Mouse (Mus musculus): ENCODE measurements around the gene Gucy1a1. TPM values are rescaled to one million over a fixed set of nuclear protein-coding genes. Genes with fewer than 3 reads are reported as not detected.
"Not testable (repeated sequence)": the region's sequence is repeated elsewhere in the genome, so short reads cannot be mapped to it uniquely, and the experiment has no call there.

The Gucy1a1 gene
- 41.3 and 45.0 TPM in 2 replicates for polyA plus RNA-seq (2012; rRNA removed)

DNA sequence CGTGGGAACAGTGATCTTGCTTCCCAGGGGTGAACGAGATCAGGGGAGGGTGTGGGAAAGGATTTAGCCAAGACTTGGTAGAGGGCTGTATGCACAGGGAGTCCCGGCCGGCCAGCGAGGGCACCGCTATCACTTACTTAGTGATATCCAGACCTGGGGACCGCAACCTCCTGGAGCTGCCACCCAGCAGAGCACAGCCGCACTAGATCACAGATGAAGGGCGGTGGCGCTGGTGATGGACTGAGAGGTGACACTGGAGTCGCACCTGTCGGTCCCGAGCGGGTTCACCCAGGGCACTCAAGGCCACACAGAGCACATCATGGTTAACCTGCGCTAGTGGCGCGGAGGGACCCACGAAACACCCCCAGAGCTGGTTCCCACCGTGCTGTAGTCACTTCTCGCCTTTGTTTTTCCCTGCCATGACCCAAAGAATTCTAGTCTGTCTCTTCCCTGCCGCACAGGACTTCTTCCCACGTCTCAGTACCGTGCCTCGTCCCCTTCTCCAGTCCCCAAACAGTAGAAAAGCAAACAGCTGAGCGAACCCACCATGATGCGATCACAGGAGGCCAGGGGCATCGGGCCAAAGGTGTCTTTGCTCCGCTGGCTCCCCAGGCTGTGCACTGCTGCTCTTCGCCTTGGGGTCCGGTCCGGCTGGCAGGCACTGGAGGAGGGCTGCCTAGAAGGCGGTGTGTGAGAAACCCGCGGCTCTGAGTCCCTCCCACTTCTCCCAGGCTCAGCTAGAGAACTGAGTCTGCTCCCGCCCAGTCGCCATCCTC lies at the start of gene Gucy1a1:
Gene Gucy1a1, minus strand, starts transcription at position 664 of the 776 bp plus-strand sequence.
- peak; percentile 59; the same call in 1 of the 2 replicates for TF ChIP-seq POLR2A (IDR thresholded peaks at IDR 0.05; ENCODE audit: extremely low read depth, insufficient read depth, low read length)
- TF ChIP-seq CTCF (IDR thresholded peaks at IDR 0.05; ENCODE audit: extremely low read depth, insufficient read depth, low read length) = no peak
- Histone ChIP-seq H3K4me1 (ENCODE audit: control insufficient read depth, insufficient read depth, low read length) (no peaks in the 10 kb centered on the region), H3K4me3 (ENCODE audit: insufficient read depth, low read length) (peak within 1 kb of the TSS; percentile 82), H3K27ac (ENCODE audit: insufficient read depth, low read length) (peak within 1 kb of the TSS; percentile 68)

DNA sequence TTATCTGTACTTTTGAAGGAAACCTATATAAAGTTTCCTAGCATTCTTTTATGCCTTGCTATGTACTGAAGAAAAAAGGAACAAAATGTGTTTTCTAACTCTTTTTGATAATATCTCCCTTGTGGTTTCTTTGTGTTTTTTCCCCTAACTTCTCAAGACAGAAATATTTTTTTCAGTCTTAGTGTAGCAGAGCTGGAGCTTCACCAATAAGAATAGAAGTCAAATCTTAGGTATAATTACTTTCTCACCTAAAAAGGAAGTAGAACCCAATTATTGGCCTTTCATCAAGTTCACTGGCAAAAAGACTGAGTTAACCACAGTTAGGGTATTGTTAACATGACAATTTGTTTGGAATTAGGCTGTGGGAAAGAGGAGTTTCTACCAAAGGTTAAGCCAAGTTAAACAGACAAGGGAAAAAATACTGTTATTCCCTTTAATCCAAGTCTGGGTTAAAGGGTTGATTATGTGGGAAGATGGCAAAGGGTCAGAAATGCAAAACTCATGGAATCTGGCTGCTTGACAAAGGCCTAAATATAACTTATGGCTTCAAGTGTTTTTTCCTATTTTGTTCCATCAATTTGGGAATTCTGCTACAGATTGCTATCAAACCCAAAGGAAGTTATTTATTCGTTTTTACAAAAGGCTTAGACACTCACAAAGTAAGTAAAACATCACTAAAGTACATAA lies 46.1 kb upstream of the Gucy1a1 start:
- TF ChIP-seq CTCF (IDR thresholded peaks at IDR 0.05; ENCODE audit: extremely low read depth, insufficient read depth, low read length) (no peak), POLR2A (IDR thresholded peaks at IDR 0.05; ENCODE audit: extremely low read depth, insufficient read depth, low read length) (no peak)
- H3K27ac ChIP-seq (ENCODE audit: insufficient read depth, low read length) = no peak overlapping the region
- H3K4me1 ChIP-seq (ENCODE audit: control insufficient read depth, insufficient read depth, low read length) = no peaks in the 10 kb centered on the region
- no peak overlapping the region for H3K4me3 ChIP-seq (ENCODE audit: insufficient read depth, low read length)

DNA sequence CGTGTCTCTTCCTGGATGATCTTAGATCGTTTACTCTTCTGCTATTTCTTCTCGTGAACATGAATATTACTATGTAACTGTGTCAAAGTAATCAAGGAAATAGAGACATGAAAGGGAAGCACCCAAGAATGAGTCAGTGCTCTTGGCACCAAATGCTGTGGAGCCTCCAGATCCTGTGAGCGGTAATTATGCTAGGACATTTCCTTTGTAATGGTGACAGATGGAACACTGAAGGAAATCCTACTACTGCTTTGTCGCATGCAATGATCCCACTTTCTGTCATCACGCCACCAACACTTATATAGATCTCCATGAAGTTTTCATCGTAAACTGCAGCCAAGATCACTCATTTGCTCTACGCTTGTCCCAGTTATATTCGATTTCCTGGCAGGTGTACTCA lies 40.0 kb upstream of the Gucy1a1 start:
- H3K27ac ChIP-seq (ENCODE audit: insufficient read depth, low read length) = no peak overlapping the region
- TF ChIP-seq POLR2A (IDR thresholded peaks at IDR 0.05; ENCODE audit: extremely low read depth, insufficient read depth, low read length) (no peak), CTCF (IDR thresholded peaks at IDR 0.05; ENCODE audit: extremely low read depth, insufficient read depth, low read length) (no peak)
- H3K4me1 ChIP-seq (ENCODE audit: control insufficient read depth, insufficient read depth, low read length) = no peaks in the 10 kb centered on the region; the same call in 1 of the 2 replicates
- no peak overlapping the region for H3K4me3 ChIP-seq (ENCODE audit: insufficient read depth, low read length)

DNA sequence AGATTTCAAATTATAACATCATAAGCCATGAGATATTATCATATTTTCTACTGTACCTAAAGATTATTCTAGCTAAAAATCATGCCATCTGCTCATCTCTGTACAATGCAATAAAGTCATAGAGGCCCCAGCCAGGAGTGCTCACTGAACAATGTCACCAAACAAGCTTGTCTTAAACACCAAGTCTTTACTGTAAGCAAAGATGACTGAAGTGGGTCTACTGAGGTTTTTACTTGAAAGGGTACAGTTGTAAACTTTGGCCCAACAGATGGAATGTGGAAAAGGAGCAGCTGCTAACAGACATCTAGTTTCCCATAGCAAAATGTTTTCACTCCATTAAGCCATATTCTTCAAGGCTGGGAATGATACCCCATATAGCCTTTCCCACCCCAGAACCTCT lies 35.9 kb upstream of the Gucy1a1 start:
- Histone ChIP-seq H3K4me3 (ENCODE audit: insufficient read depth, low read length) (no peak overlapping the region), H3K27ac (ENCODE audit: insufficient read depth, low read length) (no peak overlapping the region), H3K4me1 (ENCODE audit: control insufficient read depth, insufficient read depth, low read length) (no peaks in the 10 kb centered on the region; the same call in 1 of the 2 replicates)
- TF ChIP-seq POLR2A (IDR thresholded peaks at IDR 0.05; ENCODE audit: extremely low read depth, insufficient read depth, low read length) (no peak), CTCF (IDR thresholded peaks at IDR 0.05; ENCODE audit: extremely low read depth, insufficient read depth, low read length) (no peak)

DNA sequence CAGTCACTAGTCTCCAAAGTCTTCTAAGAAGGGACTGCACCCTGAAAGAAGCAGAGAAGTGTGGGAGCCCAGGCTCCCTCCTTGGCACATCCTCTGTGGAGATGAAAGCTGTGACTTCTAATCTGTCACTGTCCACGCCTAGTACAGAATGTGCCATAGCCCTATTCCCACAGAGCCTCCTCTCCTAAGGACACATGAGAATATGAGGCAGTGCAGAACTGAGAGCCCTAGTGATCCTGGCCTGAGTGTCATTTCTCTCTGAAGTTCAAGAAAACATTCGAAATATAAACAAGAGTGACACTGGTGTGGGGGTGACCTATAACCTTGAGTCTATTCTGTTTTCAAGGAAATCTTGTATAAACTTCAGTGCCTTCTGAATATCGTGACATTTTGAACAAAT lies 34.7 kb upstream of the Gucy1a1 start:
- Histone ChIP-seq H3K4me1 (ENCODE audit: control insufficient read depth, insufficient read depth, low read length) (no peaks in the 10 kb centered on the region), H3K27ac (ENCODE audit: insufficient read depth, low read length) (no peak overlapping the region), H3K4me3 (ENCODE audit: insufficient read depth, low read length) (no peak overlapping the region)
- no peak for TF ChIP-seq POLR2A (IDR thresholded peaks at IDR 0.05; ENCODE audit: extremely low read depth, insufficient read depth, low read length)
- no peak for TF ChIP-seq CTCF (IDR thresholded peaks at IDR 0.05; ENCODE audit: extremely low read depth, insufficient read depth, low read length)

DNA sequence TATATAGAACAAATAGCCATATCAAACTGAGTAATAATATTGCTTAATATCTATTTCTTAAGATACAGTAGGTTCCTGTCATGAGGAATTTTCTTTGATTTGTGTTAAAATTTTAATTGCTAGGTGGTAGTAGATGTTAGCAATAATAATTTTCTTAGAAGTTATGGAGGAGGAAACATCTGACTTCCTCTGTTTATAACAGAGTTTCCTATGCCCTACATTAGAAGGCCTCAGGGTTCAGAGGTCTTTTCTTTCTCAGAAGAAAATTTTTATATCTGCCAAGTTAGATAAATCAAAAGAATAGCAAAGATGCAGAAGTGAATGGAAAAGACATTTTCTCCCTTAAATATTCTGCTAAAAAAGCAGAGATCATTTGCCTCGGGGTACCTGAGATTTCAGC lies 29.9 kb upstream of the Gucy1a1 start:
- Histone ChIP-seq H3K4me1 (ENCODE audit: control insufficient read depth, insufficient read depth, low read length) (no peaks in the 10 kb centered on the region), H3K27ac (ENCODE audit: insufficient read depth, low read length) (no peak overlapping the region), H3K4me3 (ENCODE audit: insufficient read depth, low read length) (no peak overlapping the region)
- TF ChIP-seq POLR2A (IDR thresholded peaks at IDR 0.05; ENCODE audit: extremely low read depth, insufficient read depth, low read length) (no peak), CTCF (IDR thresholded peaks at IDR 0.05; ENCODE audit: extremely low read depth, insufficient read depth, low read length) (no peak)

DNA sequence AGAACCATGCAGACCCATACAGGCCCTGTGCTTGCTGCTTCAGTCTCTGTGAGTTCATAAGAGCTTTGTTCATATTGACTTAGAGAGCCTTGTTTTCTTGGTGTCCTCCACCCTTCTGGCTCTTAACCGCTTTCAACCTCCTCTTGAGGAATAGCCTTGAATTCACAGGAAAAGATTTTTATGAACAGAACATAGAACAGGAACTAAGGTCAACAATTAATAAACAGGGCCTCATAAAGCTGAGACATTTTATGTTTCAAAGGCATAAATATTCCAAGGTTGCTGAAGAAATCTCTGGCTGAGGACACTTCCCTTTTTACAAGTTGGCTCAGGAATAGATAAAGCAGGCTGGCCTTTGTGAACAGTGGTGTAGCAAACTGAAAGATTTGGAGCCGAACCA lies 21.5 kb upstream of the Gucy1a1 start:
- Histone ChIP-seq H3K27ac (ENCODE audit: insufficient read depth, low read length) (no peak overlapping the region), H3K4me3 (ENCODE audit: insufficient read depth, low read length) (no peak overlapping the region), H3K4me1 (ENCODE audit: control insufficient read depth, insufficient read depth, low read length) (no peaks in the 10 kb centered on the region)
- TF ChIP-seq CTCF (IDR thresholded peaks at IDR 0.05; ENCODE audit: extremely low read depth, insufficient read depth, low read length) (no peak), POLR2A (IDR thresholded peaks at IDR 0.05; ENCODE audit: extremely low read depth, insufficient read depth, low read length) (no peak)

DNA sequence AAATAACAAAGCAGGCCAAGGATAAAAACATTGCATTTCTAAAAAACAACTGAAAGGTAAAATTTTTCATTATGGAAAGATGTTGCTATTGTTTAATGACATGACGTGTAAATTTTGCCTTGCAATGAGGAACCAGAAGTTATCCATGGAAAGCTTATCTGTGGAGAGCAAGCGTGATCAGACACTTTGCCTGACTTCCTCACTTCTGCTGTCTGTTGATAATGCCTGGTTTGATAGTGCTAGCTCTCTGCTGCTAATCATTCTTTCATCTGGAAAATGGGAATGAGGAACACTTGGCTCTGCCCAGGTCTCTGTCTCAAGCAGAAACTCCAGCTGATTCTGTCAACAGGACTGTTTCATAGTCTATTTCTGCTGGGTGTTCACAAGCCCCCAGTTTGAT lies 20.3 kb upstream of the Gucy1a1 start:
- H3K4me1 ChIP-seq (ENCODE audit: control insufficient read depth, insufficient read depth, low read length) = no peaks in the 10 kb centered on the region
- H3K27ac ChIP-seq (ENCODE audit: insufficient read depth, low read length) = no peak overlapping the region
- H3K4me3 ChIP-seq (ENCODE audit: insufficient read depth, low read length) = no peak overlapping the region
- no peak for TF ChIP-seq POLR2A (IDR thresholded peaks at IDR 0.05; ENCODE audit: extremely low read depth, insufficient read depth, low read length)
- no peak for TF ChIP-seq CTCF (IDR thresholded peaks at IDR 0.05; ENCODE audit: extremely low read depth, insufficient read depth, low read length)

DNA sequence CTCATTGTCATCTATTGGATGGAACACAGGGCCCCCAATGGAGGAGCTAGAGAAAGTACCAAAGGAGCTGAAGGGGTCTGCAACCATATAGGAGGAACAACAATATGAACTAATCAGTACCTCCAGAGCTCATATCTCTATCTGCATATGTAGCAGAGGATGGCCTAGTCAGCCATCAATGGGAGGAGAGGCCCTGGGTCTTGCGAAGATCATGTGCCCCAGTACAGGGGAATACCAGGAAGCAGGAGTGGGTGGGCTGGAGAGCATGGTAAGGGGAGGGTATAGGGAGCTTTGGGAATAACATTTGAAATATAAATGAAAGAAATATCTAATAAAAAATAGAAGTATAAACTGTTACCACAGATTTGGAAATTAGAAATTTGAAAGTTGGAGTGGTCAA lies 17.4 kb upstream of the Gucy1a1 start:
- not testable (repeated sequence) for H3K27ac ChIP-seq (ENCODE audit: insufficient read depth, low read length); H3K4me3 ChIP-seq (ENCODE audit: insufficient read depth, low read length); H3K4me1 ChIP-seq (ENCODE audit: control insufficient read depth, insufficient read depth, low read length)

DNA sequence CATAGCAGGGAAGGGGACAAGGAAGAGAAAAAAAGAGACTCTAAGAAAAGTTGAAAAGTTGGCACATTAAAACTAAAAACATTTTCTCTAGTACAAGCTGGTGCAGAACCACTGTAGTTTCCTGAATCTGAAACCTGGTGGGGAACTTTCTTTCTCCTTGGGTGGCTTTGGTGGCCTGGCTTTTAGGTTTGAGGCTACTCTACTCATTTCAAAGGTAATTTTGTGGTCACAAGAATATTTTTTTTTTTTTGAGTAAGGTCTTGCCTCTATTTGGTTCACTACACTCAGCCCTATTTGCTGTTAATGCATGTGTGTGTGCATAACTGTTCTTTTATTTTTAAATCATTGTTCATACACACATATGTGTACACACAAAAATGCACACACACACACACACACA lies 389 bp upstream of the Gucy1a1 start:
- Histone ChIP-seq H3K4me1 (ENCODE audit: control insufficient read depth, insufficient read depth, low read length) (no peaks in the 10 kb centered on the region), H3K4me3 (ENCODE audit: insufficient read depth, low read length) (peak overlapping the region; percentile 82; the same call in 1 of the 2 replicates), H3K27ac (ENCODE audit: insufficient read depth, low read length) (no peak overlapping the region)
- TF ChIP-seq POLR2A (IDR thresholded peaks at IDR 0.05; ENCODE audit: extremely low read depth, insufficient read depth, low read length) = no peak
- no peak for TF ChIP-seq CTCF (IDR thresholded peaks at IDR 0.05; ENCODE audit: extremely low read depth, insufficient read depth, low read length)

All from cortical plate, adult 2 months (tissue).